Mouse (Mus musculus) hindbrain, embryonic 11.5 days (tissue): ENCODE measurements around the gene Agbl3. TPM values are rescaled to one million over a fixed set of nuclear protein-coding genes. Genes with fewer than 3 reads are reported as not detected.
A peak's percentile ranks its signal among the peaks of the same experiment; 100 is the strongest.

Source experiments
- ATAC-seq: fragments of 200-750 bp; cut with Nextera tagmentation; 2 replicates; pipeline ENCODE4 v1.8.0; 2017; ENCODE audit warnings: mild to moderate bottlenecking, moderate TSS enrichment, moderate library complexity; ENCODE audit not compliant: low FRiP score
- DNase-seq: peaks from one replicate; pipeline ENCODE4 v3.0.0-alpha.2; 2015; ENCODE audit warnings: low spot score
- H3K27ac ChIP-seq: fragments of 300-500 bp; sonication (generic); 2 replicates; pipeline ENCODE4 v1.5.1; 2014; ENCODE audit warnings: mild to moderate bottlenecking, low read depth, low read length
- H3K27me3 ChIP-seq: fragments of 300-500 bp; sonication (generic); 2 replicates; pipeline ENCODE4 v1.6.1; 2014; ENCODE audit warnings: mild to moderate bottlenecking, low read length, moderate library complexity, mixed read lengths; ENCODE audit not compliant: control insufficient read depth, insufficient read depth
- H3K36me3 ChIP-seq: fragments of 300-500 bp; sonication (generic); 2 replicates; pipeline ENCODE4 v1.6.1; 2014; ENCODE audit warnings: mild to moderate bottlenecking, low read length, moderate library complexity, mixed read lengths; ENCODE audit not compliant: control insufficient read depth, insufficient read depth
- H3K4me1 ChIP-seq: fragments of 300-500 bp; sonication (generic); replicated peaks from 2 replicates; pipeline ENCODE4 v1.6.1; 2014; ENCODE audit warnings: low read length, mixed read lengths; ENCODE audit not compliant: control insufficient read depth, insufficient read depth
- H3K4me2 ChIP-seq: fragments of 300-500 bp; sonication (generic); replicated peaks from 2 replicates; pipeline ENCODE4 v1.6.1; 2014; ENCODE audit warnings: mild to moderate bottlenecking, low read depth, low read length
- H3K4me3 ChIP-seq: fragments of 300-500 bp; sonication (generic); 2 replicates; pipeline ENCODE4 v1.5.1; 2014; ENCODE audit warnings: low read depth, low read length
- H3K9ac ChIP-seq: fragments of 300-500 bp; sonication (generic); 2 replicates; pipeline ENCODE4 v1.6.1; 2014; ENCODE audit warnings: low read depth, low read length
- H3K9me3 ChIP-seq: fragments of 300-500 bp; sonication (generic); 2 replicates; pipeline ENCODE4 v1.6.1; 2016; ENCODE audit warnings: low read length; ENCODE audit not compliant: control insufficient read depth
- WGBS: fragments of 180-500 bp; shearing (Covaris S2); extraction: QIAGEN DNeasy Blood & Tissue Kit; methylation state at CpG from one replicate; pipeline ENCODE4 v1.1.7; 2014; 5-methylcytosine and 5-hydroxymethylcytosine counted together
- polyA plus RNA-seq: library from polyadenylated mRNA; unstranded; fragments of >200 nt; fragmentation: Nextera tagmentation; extraction: Ambion mirVana; gene quantifications from 2 replicates; pipeline ENCODE4 v1.2.1, GENCODE M21; 2014

Agbl3 gene
- polyA plus RNA-seq, 1 experiment from 2014 or later: 7.1 TPM

DNA sequence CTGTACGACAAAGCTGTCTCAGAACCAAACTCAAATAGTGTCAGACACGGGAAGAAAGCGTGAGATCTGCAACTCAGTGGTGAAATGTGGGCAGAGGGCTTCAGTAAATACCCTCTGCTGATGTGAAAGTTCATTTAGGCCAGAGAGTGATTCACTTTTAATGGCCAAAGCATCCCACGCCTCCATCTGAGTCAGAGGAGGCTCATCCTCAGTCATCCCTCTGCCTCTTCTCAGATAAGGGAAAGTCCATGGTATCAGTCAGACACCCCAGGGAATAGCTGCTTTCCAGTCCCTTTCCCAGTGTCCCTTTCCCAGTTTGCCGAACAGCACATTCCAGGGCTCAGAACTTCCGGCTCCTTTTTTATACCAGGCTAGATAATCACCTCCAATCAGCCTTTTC, 30.7 kb upstream of the Agbl3 start:
- Histone ChIP-seq H3K27me3 (no peaks in the 10 kb centered on the region), H3K36me3 (no peaks in the 10 kb centered on the region), H3K9me3 (no peaks in the 10 kb centered on the region), H3K4me2 (no peak overlapping the region), H3K9ac (no peak overlapping the region), H3K27ac (no peak overlapping the region), H3K4me1 (no peaks in the 10 kb centered on the region), H3K4me3 (no peak overlapping the region)
- DNase-seq: no peak
- no peak for ATAC-seq
- WGBS: 87% methylated on average over 6 of the region's 6 CpGs

DNA sequence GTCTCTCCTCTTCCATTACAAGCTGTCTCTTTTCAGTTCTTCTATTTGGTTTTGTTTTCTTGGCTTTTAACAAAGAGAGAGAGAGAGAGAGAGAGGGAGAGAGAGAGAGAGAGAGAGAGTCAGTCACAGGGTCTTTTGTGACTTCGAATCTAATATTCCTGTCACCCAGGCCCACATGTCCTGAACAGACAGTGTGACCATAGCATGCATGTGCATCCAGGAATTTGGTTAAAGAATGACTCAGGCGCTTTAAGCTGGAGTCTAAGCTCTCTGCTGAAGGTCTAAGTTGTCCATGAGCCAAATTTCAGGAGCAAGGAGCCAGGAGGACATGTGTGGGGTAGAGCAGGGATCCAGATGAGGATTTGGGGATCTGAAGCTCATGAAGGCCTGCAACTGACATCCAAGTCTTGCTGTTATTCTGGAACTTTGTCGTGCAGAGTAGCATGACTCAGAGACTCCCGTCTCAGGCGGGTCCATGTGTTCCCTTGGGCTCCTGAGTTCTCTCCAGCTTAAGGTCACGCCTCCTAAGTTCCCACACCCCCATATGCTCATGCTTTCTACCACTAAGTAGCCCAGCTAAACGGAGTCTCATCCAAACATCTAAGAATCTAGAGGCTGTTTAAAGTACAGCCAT, 29.6 kb upstream of the Agbl3 start:
- WGBS: 75% methylated on average over 7 of the region's 7 CpGs
- ATAC-seq: no peak
- Histone ChIP-seq H3K4me2 (no peak overlapping the region), H3K9me3 (no peaks in the 10 kb centered on the region), H3K4me1 (no peaks in the 10 kb centered on the region), H3K27me3 (no peaks in the 10 kb centered on the region), H3K9ac (no peak overlapping the region), H3K27ac (no peak overlapping the region), H3K4me3 (no peak overlapping the region), H3K36me3 (no peaks in the 10 kb centered on the region)
- DNase-seq: no peak

DNA sequence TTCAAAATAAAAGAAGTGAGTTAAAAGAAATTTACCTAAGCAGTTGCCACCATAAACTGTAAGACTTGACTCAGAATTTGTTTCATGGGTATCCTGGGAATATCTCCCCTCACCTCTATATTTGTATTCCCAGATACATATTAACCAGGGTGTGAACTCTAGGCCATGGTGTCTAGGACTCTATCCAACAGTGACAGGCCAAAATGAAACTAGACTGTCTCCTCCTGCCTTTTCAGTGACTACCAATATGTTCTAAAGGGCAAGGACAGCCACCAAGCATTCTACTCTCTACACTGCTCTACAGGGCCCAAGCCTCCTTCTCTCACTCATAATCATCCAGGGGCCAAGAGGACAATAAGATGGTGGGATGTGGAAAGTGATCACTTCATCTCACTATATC, 28.6 kb upstream of the Agbl3 start:
- no peak for DNase-seq
- H3K4me3 ChIP-seq: no peak overlapping the region

DNA sequence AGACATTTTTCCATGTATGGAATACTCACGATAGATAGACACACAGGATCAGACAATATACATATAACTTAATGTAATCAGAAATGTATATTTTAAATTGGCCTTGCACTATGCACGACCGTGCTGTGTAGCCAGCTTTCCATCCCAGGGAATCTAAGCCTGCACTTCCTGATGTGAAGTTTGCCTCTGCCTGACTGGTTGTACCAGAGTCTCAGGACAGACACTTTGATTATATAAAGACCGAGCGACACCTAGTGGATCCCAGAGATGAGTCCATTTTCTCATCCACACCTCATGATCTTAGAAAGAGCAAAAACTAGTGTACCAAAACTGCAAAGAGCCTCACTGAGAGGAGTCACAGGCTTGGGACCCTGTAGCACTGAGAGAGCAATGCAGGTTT, 25.8 kb upstream of the Agbl3 start:
- Histone ChIP-seq H3K9ac (no peak overlapping the region), H3K9me3 (no peaks in the 10 kb centered on the region), H3K27ac (no peak overlapping the region), H3K4me3 (no peak overlapping the region), H3K27me3 (no peaks in the 10 kb centered on the region), H3K4me2 (no peak overlapping the region), H3K4me1 (no peaks in the 10 kb centered on the region), H3K36me3 (no peaks in the 10 kb centered on the region)
- WGBS: 45% methylated on average over 5 of the region's 5 CpGs
- DNase-seq (peak; percentile 67), ATAC-seq (no peak)

More for the DNA sequence above, 28.6 kb upstream of the Agbl3 start:
- Histone ChIP-seq H3K27ac (no peak overlapping the region), H3K4me1 (no peaks in the 10 kb centered on the region), H3K27me3 (no peaks in the 10 kb centered on the region), H3K9me3 (no peaks in the 10 kb centered on the region), H3K36me3 (no peaks in the 10 kb centered on the region), H3K4me2 (no peak overlapping the region), H3K9ac (no peak overlapping the region)
- no peak for ATAC-seq

DNA sequence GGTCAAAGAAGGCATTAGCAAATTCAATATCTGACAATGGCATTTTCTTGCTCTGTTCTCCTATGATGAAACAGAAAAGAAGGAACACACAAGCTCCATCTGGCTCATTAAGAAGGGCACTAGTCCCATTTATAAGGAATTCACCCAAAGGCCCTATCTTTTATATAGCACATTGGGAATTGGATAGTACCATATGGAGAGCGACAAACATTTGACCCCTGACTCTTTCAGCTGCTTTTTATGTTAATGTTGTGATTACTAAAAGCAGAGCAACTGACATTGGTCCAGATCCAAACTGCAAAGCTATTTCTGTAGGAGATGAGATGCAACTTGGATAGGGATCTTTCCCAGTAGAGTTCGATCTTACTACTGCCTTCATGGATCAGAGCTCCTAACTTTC, 21.9 kb upstream of the Agbl3 start:
- no peaks in the 10 kb centered on the region for H3K36me3 ChIP-seq
- ATAC-seq: no peak
- H3K4me1 ChIP-seq: no peaks in the 10 kb centered on the region
- no peaks in the 10 kb centered on the region for H3K27me3 ChIP-seq
- H3K4me3 ChIP-seq: no peak overlapping the region
- DNase-seq: no peak
- no peaks in the 10 kb centered on the region for H3K9me3 ChIP-seq
- H3K4me2 ChIP-seq: no peak overlapping the region
- no peak overlapping the region for H3K27ac ChIP-seq
- no peak overlapping the region for H3K9ac ChIP-seq
- 84% methylated on average over 2 of the region's 2 CpGs for WGBS

DNA sequence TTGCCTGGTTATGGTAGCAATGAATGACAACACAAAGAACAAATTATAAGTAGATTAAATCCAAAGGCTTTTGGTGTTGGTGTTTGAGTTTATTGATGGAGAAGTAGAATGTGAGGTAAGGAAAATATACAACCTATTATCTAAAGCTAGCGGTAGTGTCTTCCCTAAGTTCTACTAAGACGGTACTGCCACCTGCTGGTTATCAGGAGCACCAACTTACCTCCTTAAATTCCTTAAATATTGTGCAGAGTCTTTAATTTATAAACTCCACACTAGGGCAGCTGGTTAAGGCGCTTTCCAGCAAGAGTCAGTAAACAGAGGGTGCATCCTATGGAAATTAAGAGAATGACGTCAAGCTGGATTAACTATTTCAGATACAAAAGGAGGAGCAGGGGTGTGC, 20.2 kb upstream of the Agbl3 start:
- no peaks in the 10 kb centered on the region for H3K36me3 ChIP-seq
- 48% methylated on average over 4 of the region's 4 CpGs for WGBS
- no peak for ATAC-seq
- no peak overlapping the region for H3K4me2 ChIP-seq
- no peaks in the 10 kb centered on the region for H3K9me3 ChIP-seq
- H3K4me3 ChIP-seq: no peak overlapping the region
- no peak overlapping the region for H3K9ac ChIP-seq
- H3K4me1 ChIP-seq: no peaks in the 10 kb centered on the region
- DNase-seq: peak; percentile 64
- no peaks in the 10 kb centered on the region for H3K27me3 ChIP-seq
- no peak overlapping the region for H3K27ac ChIP-seq

DNA sequence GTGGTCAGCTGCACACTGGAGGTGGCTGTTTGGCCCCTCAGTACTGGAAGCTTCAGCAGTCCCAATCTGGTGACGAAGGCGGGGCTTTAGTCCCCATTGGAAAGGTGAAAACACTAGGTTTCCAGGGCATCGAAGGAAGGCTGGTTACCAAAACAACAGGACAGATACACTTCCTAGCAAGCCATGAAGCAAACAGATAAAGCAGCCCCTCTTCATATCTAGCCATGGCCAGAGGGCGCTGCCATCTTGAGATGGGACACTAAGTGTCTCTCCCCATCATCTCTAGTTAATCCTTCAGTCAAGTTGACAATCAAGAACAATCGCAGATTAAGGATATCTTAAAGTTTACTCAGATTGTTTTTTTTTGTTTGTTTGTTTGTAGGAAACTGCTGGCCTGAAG, 14.5 kb upstream of the Agbl3 start:
- WGBS: 92% methylated on average over 5 of the region's 5 CpGs
- Histone ChIP-seq H3K27me3 (no peaks in the 10 kb centered on the region), H3K4me1 (no peaks in the 10 kb centered on the region), H3K4me3 (no peak overlapping the region), H3K36me3 (no peaks in the 10 kb centered on the region), H3K9me3 (no peaks in the 10 kb centered on the region), H3K27ac (no peak overlapping the region), H3K9ac (no peak overlapping the region), H3K4me2 (no peak overlapping the region)
- DNase-seq (no peak), ATAC-seq (no peak)

DNA sequence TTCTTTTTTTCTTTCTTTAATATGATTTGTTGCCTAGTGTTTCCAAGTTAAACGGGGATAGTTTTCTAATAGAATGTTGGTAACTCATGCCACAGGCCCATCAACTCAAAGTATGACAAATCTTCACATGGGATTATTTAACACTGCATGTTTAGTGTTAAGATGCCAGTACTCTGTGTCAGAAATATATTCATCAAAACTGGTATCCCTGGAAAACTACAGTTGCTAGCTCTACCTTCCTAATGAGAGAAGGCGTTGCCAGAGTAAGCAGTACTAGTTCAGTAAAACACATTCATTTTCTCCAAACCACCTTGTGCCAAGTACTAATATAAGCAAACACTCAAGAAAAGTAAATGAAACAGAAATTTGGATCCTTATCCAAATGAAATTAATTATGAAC, 10.2 kb upstream of the Agbl3 start:
- WGBS: 93% methylated on average over 2 of the region's 2 CpGs
- H3K36me3 ChIP-seq: no peaks in the 10 kb centered on the region
- H3K4me2 ChIP-seq: no peak overlapping the region
- no peak overlapping the region for H3K27ac ChIP-seq
- H3K9me3 ChIP-seq: no peaks in the 10 kb centered on the region
- DNase-seq: no peak
- no peaks in the 10 kb centered on the region for H3K27me3 ChIP-seq
- no peak overlapping the region for H3K4me3 ChIP-seq
- H3K4me1 ChIP-seq: no peaks in the 10 kb centered on the region
- ATAC-seq: no peak
- no peak overlapping the region for H3K9ac ChIP-seq

DNA sequence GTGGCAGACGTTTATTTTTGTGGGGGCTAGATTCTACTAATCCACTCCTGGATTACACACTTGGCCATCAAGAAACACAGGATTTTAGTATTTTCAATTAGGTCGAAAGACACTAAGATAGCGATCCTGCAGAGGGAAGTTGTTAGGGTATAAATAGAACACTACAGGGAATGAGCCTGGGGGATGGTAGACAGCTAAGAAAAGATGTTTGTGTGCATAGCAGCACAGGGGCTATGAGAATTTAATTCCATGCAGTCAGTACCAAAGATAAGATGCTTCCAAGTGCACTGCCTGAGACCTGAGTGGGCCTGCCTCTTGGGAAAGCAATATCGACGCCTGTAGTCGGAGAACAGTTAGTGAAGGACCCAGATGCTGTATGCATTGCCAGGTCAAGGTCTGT, 9.7 kb upstream of the Agbl3 start:
- DNase-seq (no peak), ATAC-seq (no peak)
- WGBS: 94% methylated on average over 6 of the region's 6 CpGs
- no peaks in the 10 kb centered on the region for H3K27me3 ChIP-seq
- H3K9me3 ChIP-seq: no peaks in the 10 kb centered on the region
- H3K4me3 ChIP-seq: no peak overlapping the region
- H3K36me3 ChIP-seq: no peaks in the 10 kb centered on the region
- H3K4me1 ChIP-seq: no peaks in the 10 kb centered on the region
- no peak overlapping the region for H3K27ac ChIP-seq
- H3K9ac ChIP-seq: no peak overlapping the region
- no peak overlapping the region for H3K4me2 ChIP-seq
